22 mouse cellular contexts compared by ENCODE assay signal in genomic region chr4:63748061-63748730, GRCm38 (mm10). TPM values are rescaled to one million over a fixed set of nuclear protein-coding genes. Genes with fewer than 3 reads are reported as not detected.
"Had no signal": no experiment of that assay in that cellular context is flagged by ENCODE, and none has a peak within 500 bp of the region (broad histone marks: within the 10 kb centered on the region; RNA-seq: fewer than 3 reads in every experiment).

No protein-coding gene starts in this region.

- H3K9ac ChIP-seq: liver, embryonic 15.5 days; liver, postnatal 0 days; lung, embryonic 15.5 days; midbrain, embryonic 13.5 days; midbrain, embryonic 15.5 days; neural tube, embryonic 13.5 days; neural tube, embryonic 15.5 days; stomach, embryonic 15.5 days had no signal

- H3K4me2 ChIP-seq: liver, embryonic 15.5 days; lung, embryonic 15.5 days; midbrain, embryonic 11.5 days; midbrain, embryonic 13.5 days; midbrain, embryonic 15.5 days; neural tube, embryonic 13.5 days; neural tube, embryonic 15.5 days; stomach, embryonic 15.5 days had no signal

- DNase-seq: liver, postnatal 0 days; lung, adult 2 months; lung, postnatal 14 days; lung, postnatal 36 days; right cerebral cortex, postnatal 14 days; thymus, adult 2 months; thymus, postnatal 25 days; thymus, postnatal 4 days had no signal

- H3K4me3 ChIP-seq: liver, embryonic 15.5 days; lung, embryonic 15.5 days; megakaryocyte, embryonic 14.5 days; midbrain, embryonic 13.5 days; midbrain, embryonic 15.5 days; myocyte; neural tube, embryonic 13.5 days; neural tube, embryonic 15.5 days; stomach, embryonic 15.5 days had no signal

- H3K27ac ChIP-seq: liver, embryonic 15.5 days; lung, embryonic 15.5 days; macrophage; midbrain, embryonic 13.5 days; midbrain, embryonic 15.5 days; neural tube, embryonic 13.5 days; neural tube, embryonic 15.5 days; stomach, embryonic 15.5 days; stomach, postnatal 0 days had no signal

- H3K9me3 ChIP-seq: liver, embryonic 15.5 days; lung, embryonic 15.5 days; megakaryocyte, embryonic 14.5 days; midbrain, embryonic 13.5 days; midbrain, embryonic 15.5 days; neural tube, embryonic 13.5 days; neural tube, embryonic 15.5 days; stomach, embryonic 15.5 days had no signal

- H3K4me1 ChIP-seq: megakaryocyte, embryonic 14.5 days; midbrain, embryonic 13.5 days; midbrain, embryonic 15.5 days had no signal

- H3K36me3 ChIP-seq: liver, embryonic 15.5 days; lung, embryonic 15.5 days; midbrain, embryonic 13.5 days; midbrain, embryonic 15.5 days; neural tube, embryonic 13.5 days; neural tube, embryonic 15.5 days; stomach, embryonic 15.5 days had no signal

- H3K27me3 ChIP-seq: liver, embryonic 15.5 days; midbrain, embryonic 13.5 days; midbrain, embryonic 15.5 days; neural tube, embryonic 13.5 days; neural tube, embryonic 15.5 days; stomach, embryonic 15.5 days had no signal

RNA-seq across cellular contexts. Expression of gene Tnfsf15, which starts 3.3 kb away (rescaled TPM):
- total RNA-seq: midbrain, postnatal 0 days had no signal
- polyA plus RNA-seq: liver, postnatal 0 days; midbrain, embryonic 11.5 days; midbrain, embryonic 13.5 days; midbrain, embryonic 15.5 days; midbrain, postnatal 0 days; neural tube, embryonic 11.5 days; neural tube, embryonic 13.5 days; neural tube, embryonic 15.5 days had no signal
